Mouse (Mus musculus) kidney, adult 2 months (tissue): ENCODE results near the gene Krtcap3. TPM values are rescaled to one million over a fixed set of nuclear protein-coding genes. Genes with fewer than 3 reads are reported as not detected.
A peak's percentile ranks its signal among the peaks of the same experiment; 100 is the strongest.

ENCODE experiments used
- DNase-seq: peaks from one replicate; pipeline ENCODE4 v3.0.0; 2021
- H3K27ac ChIP-seq: fragments of 200-500 bp; 2 replicates; pipeline ENCODE4 v1.5.1; 2012; ENCODE audit warnings: low read depth, low read length, control low read depth, inconsistent platforms; ENCODE audit not compliant: insufficient read depth
- H3K27me3 ChIP-seq: fragments of 200-500 bp; replicated peaks from 2 replicates; pipeline ENCODE4 v1.6.1; 2012; ENCODE audit warnings: mild to moderate bottlenecking, moderate library complexity, low read length, inconsistent platforms; ENCODE audit not compliant: control insufficient read depth, insufficient read depth
- H3K36me3 ChIP-seq: fragments of 200-500 bp; 2 replicates; pipeline ENCODE4 v1.6.1; 2012; ENCODE audit warnings: mild to moderate bottlenecking, moderate library complexity, low read length, inconsistent platforms; ENCODE audit not compliant: control insufficient read depth, insufficient read depth
- H3K4me1 ChIP-seq: fragments of 200-500 bp; 2 replicates; pipeline ENCODE4 v1.6.1; 2011; ENCODE audit warnings: low read length; ENCODE audit not compliant: control insufficient read depth, insufficient read depth
- H3K4me3 ChIP-seq: fragments of 200-500 bp; 2 replicates; pipeline ENCODE4 v1.5.1; 2011; ENCODE audit warnings: mild to moderate bottlenecking, low read depth, low read length, control low read depth; ENCODE audit not compliant: insufficient read depth
- CTCF ChIP-seq: fragments of 200-500 bp; conservative IDR thresholded peaks from 2 replicates; pipeline ENCODE4 v1.5.1; 2011; ENCODE audit warnings: low read depth, mild to moderate bottlenecking, control low read depth, low read length, moderate library complexity, mixed read lengths; ENCODE audit not compliant: insufficient read depth, insufficient read length
- POLR2A ChIP-seq: fragments of 200-500 bp; IDR thresholded peaks from one replicate; pipeline ENCODE4 v1.6.1; 2011; ENCODE audit warnings: low read depth, low read length, control low read depth
- WGBS: fragments of 180-500 bp; shearing (Covaris S2); methylation state at CpG from one replicate; pipeline ENCODE4 v1.1.7; 2018; 5-methylcytosine and 5-hydroxymethylcytosine counted together
- polyA plus RNA-seq: library from polyadenylated mRNA; depleted of rRNA; stranded (reverse); fragments of >200 nt; gene quantifications from 2 replicates; pipeline ENCODE4 v1.2.3, GENCODE M21; 2012

Krtcap3 gene
- polyA plus RNA-seq, 1 experiment = 19.7 TPM

- peak overlapping the region; percentile 49 for H3K27ac ChIP-seq
- no peak overlapping the region for H3K4me3 ChIP-seq
- WGBS = 86% methylated on average over 8 of the region's 8 CpGs
- H3K4me1 ChIP-seq = 0 out of 2 replicates have a peak, but pooled peaks cover 5% of the 10 kb centered on the region
- H3K27me3 ChIP-seq = no peaks in the 10 kb centered on the region
- H3K36me3 ChIP-seq = peaks cover 11% of the 10 kb centered on the region
- TF ChIP-seq CTCF = no peak
- TF ChIP-seq POLR2A = no peak
- DNase-seq = no peak
Observed at GRCm38 (mm10) chr5:31253806-31254205, 2.3 kb downstream of the Krtcap3 start.

- Histone ChIP-seq H3K27ac (peak overlapping the region; percentile 49; the same call in 1 of the 2 replicates), H3K4me1 (0 out of 2 replicates have a peak, but pooled peaks cover 5% of the 10 kb centered on the region), H3K36me3 (peaks cover 10% of the 10 kb centered on the region), H3K27me3 (no peaks in the 10 kb centered on the region), H3K4me3 (no peak overlapping the region)
- DNase-seq = peak; percentile 70
- TF ChIP-seq CTCF (no peak), POLR2A (no peak)
- 62% methylated on average over 7 of the region's 7 CpGs for WGBS
Observed at GRCm38 (mm10) chr5:31254452-31254851, 3.0 kb downstream of the Krtcap3 start.

GRCm38 (mm10) chr5:31254901-31255300, 3.4 kb downstream of the Krtcap3 start:
- TF ChIP-seq POLR2A = no peak
- TF ChIP-seq CTCF = no peak
- Histone ChIP-seq H3K4me3 (no peak overlapping the region), H3K27ac (no peak overlapping the region), H3K4me1 (0 out of 2 replicates have a peak, but pooled peaks cover 5% of the 10 kb centered on the region), H3K27me3 (no peaks in the 10 kb centered on the region), H3K36me3 (peaks cover 8% of the 10 kb centered on the region)
- no peak for DNase-seq
- WGBS = 87% methylated on average over 8 of the region's 8 CpGs

GRCm38 (mm10) chr5:31255381-31255780, 3.9 kb downstream of the Krtcap3 start:
- no peak for TF ChIP-seq POLR2A
- no peak for TF ChIP-seq CTCF
- Histone ChIP-seq H3K36me3 (peaks cover 3% of the 10 kb centered on the region; the same call in 1 of the 2 replicates), H3K27me3 (no peaks in the 10 kb centered on the region), H3K4me3 (no peak overlapping the region), H3K4me1 (0 out of 2 replicates have a peak, but pooled peaks cover 5% of the 10 kb centered on the region), H3K27ac (no peak overlapping the region)
- DNase-seq = no peak
- 91% methylated on average over 2 of the region's 2 CpGs for WGBS

GRCm38 (mm10) chr5:31255971-31256370, 4.5 kb downstream of the Krtcap3 start:
- 0 out of 2 replicates have a peak, but pooled peaks cover 2% of the 10 kb centered on the region for H3K36me3 ChIP-seq
- TF ChIP-seq POLR2A = no peak
- no peak for TF ChIP-seq CTCF

GRCm38 (mm10) chr5:31257616-31258015, 6.1 kb downstream of the Krtcap3 start:
- Histone ChIP-seq H3K36me3 (0 out of 2 replicates have a peak, but pooled peaks cover 2% of the 10 kb centered on the region), H3K27ac (no peak overlapping the region), H3K4me1 (no peaks in the 10 kb centered on the region), H3K4me3 (no peak overlapping the region), H3K27me3 (no peaks in the 10 kb centered on the region)
- TF ChIP-seq POLR2A (no peak), CTCF (no peak)
- no peak for DNase-seq
- WGBS = 83% methylated on average over 11 of the region's 11 CpGs

More at GRCm38 (mm10) chr5:31255971-31256370, 4.5 kb downstream of the Krtcap3 start:
- DNase-seq = no peak
- WGBS = 56% methylated on average over 2 of the region's 2 CpGs
- no peak overlapping the region for H3K27ac ChIP-seq
- no peak overlapping the region for H3K4me3 ChIP-seq
- no peaks in the 10 kb centered on the region for H3K27me3 ChIP-seq
- H3K4me1 ChIP-seq = 0 out of 2 replicates have a peak, but pooled peaks cover 5% of the 10 kb centered on the region

GRCm38 (mm10) chr5:31266101-31266500, 14.6 kb downstream of the Krtcap3 start:
- TF ChIP-seq CTCF (no peak), POLR2A (no peak)
- Histone ChIP-seq H3K27ac (no peak overlapping the region), H3K4me3 (no peak overlapping the region), H3K4me1 (no peaks in the 10 kb centered on the region), H3K27me3 (no peaks in the 10 kb centered on the region), H3K36me3 (no peaks in the 10 kb centered on the region; the same call in 1 of the 2 replicates)
- 73% methylated on average over 7 of the region's 7 CpGs for WGBS
- no peak for DNase-seq

GRCm38 (mm10) chr5:31267686-31268085, 16.2 kb downstream of the Krtcap3 start:
- H3K4me3 ChIP-seq = no peak overlapping the region
- no peak for TF ChIP-seq POLR2A
- TF ChIP-seq CTCF = no peak
- DNase-seq = peak; percentile 24
- H3K36me3 ChIP-seq = no peaks in the 10 kb centered on the region; the same call in 1 of the 2 replicates
- 67% methylated on average over 6 of the region's 6 CpGs for WGBS
- H3K4me1 ChIP-seq = no peaks in the 10 kb centered on the region
- H3K27ac ChIP-seq = no peak overlapping the region
- no peaks in the 10 kb centered on the region for H3K27me3 ChIP-seq
